Mouse (Mus musculus) right cerebral cortex, postnatal 36 days (tissue): Measurements from ENCODE around the gene Rreb1.
A peak's percentile ranks its signal among the peaks of the same experiment; 100 is the strongest.

ENCODE experiments used
- DNase-seq, 2 experiments: peaks; one replicate each; pipeline ENCODE4 v3.0.0; 2022; ENCODE audit warnings: low spot score in 2 of 2, mixed read lengths in 1 of 2

Rreb1 gene

DNA sequence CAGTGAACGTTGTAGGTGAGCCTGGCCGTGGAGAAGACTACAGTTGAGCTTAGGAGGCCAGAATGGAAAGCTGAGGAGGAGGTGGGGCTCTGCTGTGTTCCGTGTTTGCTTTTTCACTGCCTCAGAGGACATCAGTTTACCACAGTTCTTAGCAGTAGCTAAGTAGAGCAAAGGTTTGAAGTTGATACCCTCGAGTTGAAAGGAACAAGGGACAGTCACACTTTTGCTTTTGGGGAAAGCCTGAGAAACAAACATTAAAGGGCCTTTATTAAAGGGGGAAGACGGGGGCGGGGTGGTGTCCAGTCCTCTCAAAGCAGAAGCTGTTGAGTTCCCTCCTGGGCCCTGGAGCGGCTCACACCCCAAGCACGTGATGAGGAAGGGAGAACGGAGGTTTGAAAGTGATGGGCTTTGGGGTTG, 1.1 kb downstream of the Rreb1 start:
- no peak for DNase-seq

- no peak for DNase-seq
Observed at GRCm38 (mm10) chr13:37781557-37781956, 3.4 kb downstream of the Rreb1 start.

DNA sequence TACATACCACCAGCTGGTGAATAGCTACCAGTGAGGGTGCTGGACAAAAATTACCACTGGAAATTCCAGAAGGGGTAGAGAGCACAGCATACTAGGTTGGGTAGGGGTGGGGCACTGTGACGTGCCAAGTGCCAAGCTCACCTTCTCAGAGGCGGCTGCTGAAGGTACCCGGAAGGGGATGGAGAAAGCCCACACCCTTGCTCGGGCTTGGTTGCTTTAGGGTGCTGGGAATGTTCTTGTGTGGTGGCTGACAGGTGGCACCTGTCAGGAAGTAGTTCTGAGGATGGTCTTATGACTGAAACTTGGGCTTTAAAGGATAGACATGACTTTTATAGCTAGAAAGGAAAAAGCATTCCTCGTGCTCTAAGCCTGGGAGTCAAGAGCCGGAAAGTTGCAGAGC, 3.9 kb downstream of the Rreb1 start:
- DNase-seq, result no peak

- DNase-seq, result no peak
Observed at GRCm38 (mm10) chr13:37783676-37784075, 5.5 kb downstream of the Rreb1 start.

- no peak for DNase-seq
Observed at GRCm38 (mm10) chr13:37784226-37784625, 6.0 kb downstream of the Rreb1 start.

- no peak for DNase-seq
Observed at GRCm38 (mm10) chr13:37792739-37793336, 14.6 kb downstream of the Rreb1 start.

DNA sequence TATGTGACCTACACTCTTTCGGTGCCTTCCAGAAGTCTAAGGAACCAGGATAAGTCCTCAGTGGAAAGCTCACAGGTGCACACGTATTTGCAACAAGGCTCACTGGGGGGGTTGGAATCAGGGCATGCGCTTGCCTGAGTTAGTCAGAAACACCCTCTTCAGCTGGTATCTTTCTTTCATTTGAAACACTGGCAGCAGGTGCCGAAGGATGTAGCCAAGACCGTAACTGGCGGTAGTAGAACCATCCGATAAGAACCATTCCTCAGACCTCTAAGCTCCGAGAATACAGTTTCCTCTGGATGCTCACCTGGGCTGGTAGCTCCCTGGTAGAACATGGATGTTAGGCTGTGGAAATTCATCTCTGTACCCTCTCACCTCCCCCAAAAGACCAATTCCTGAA, 20.6 kb downstream of the Rreb1 start:
- no peak for DNase-seq

DNA sequence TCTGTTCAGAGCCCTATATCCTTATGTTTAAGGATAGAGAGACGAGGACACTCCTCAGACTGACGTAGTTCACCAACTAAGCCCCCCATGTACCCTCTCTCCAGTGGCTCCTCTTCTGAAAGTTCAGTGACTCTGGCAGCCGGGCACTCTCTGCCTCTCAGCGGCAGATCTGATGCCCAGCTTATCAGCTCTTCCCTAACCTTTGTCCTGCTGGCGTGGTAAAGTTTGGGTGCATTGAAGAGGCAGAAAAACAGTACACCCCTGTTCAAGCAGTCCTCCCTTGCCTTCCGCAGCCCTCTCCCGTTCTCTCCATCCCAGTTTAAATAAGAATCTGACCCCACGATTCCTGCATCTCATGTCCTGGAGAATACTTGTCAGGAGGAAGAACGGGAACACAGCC, 21.2 kb downstream of the Rreb1 start:
- no peak for DNase-seq

DNA sequence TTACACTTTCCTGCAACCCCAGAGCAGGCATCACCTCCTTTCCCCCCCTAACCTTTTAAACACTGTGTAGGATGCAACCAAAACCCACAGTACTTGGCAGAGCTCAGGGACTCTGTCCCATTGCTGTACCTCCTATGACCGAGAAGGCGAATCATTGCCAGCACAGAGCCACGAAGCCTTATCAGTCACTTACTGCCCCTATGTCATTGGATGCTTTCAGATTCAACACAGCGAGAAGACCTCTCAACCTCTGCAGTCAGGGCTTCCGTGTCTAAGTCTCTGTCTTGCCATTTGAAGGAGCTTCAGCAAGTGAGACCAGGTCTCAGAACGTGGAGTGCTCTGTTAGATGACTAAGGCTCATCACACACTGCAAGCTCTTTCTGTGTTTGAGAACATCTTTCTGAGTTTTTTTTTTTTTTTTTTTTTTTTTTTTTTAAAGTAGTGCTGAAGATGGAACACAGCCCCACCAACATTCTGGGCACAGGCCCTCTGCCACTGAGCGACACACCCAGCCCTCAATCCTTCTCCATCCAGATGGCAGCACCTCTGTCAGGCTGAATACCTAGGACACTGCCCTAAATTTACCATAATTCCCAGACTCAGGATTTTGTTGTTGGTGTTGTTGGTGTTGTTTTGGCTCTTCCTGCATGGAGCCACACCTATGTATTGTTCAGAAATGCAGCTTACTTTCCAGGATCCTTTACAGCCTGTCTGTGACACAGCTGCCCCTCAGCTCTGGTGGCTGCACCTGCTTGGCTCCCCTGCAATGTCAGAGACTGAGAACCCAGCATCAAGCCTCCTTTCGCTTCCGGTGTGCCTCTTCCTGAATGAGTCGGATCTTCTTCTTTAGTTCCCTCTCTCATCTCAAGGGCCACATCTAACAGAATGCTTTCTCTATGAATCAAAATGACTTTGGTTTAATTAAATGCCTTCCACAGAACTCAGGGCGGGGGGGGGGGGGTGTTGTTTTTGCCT, 23.2 kb downstream of the Rreb1 start:
- DNase-seq, result no peak

DNA sequence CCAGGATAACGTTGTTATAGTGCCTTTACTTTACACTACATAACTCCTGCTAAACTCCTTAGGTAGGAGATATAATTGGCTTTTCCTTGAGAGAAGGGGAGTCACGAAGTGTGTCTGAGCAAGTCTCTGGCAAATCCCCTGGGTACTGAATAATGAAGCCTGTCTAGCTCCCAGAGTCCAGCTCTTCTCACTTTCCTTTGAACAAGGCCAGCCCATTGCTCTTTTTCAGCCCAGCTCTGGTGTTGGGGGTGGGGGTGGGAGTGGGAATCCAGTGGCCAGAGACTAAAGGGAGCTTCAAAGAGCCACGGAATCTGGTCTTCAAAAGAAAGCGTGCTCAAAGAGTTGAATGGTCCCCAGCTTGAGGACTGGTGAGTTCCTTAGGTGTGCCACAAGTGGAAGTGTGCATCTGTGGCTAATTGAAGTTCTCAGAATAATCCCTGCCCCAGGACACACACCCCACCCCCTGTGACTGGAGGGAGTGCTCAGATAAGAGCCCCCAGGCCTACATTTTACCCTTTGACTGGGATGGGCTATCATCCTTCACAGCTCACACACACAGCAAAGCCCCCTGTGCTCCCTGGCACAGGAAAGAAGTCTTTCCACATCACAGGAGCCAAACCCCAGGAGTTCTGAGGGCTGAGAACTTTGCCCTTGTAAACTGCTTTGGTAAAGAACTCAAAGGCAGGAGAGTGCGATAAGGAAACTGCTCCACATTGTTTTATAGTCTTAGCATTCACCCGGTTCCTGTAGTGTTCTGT, 24.2 kb downstream of the Rreb1 start:
- no peak for DNase-seq

DNA sequence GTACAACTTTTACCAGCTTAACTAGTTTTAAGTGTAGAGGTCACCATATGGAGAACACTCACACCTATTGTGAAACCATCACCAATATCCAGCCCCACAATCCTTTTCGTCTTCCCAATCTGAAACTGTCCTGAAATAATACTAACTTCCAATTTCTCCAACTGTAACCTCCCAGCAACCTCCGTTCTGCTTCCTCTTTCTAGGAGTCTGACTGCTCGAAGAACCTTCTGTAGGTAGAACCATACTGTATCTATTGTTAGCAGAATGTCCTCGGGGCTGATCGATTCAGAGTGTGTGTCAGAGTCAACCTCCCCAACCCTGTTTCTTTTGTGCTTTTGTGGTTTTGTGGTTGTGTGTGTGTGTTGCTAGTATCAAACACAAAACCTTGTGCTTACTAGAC, 25.0 kb downstream of the Rreb1 start:
- DNase-seq, result no peak

GRCm38 (mm10) chr13:37804023-37804422, 25.8 kb downstream of the Rreb1 start:
- DNase-seq, result no peak

DNA sequence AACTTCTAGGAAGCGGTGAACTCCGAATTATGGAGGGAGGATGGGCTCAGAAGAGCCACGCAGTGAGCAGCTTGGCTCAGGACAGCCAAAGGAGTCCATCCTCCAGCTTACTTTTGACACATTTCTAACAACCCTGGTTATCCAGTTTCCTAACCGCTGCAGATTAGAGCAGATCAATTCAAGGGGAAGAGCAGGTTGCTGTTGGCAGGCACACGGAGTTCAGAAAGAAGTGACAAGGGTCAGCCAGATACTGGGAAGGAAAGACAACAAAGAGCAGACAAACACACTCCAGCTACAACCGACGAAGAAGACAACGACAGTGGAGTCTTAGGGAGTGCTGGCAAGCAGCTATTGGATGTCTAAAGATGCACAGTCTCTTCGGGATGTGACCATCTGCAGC, 36.8 kb downstream of the Rreb1 start:
- no peak for DNase-seq

- no peak for DNase-seq
Observed at GRCm38 (mm10) chr13:37816736-37817135, 38.5 kb downstream of the Rreb1 start.

DNA sequence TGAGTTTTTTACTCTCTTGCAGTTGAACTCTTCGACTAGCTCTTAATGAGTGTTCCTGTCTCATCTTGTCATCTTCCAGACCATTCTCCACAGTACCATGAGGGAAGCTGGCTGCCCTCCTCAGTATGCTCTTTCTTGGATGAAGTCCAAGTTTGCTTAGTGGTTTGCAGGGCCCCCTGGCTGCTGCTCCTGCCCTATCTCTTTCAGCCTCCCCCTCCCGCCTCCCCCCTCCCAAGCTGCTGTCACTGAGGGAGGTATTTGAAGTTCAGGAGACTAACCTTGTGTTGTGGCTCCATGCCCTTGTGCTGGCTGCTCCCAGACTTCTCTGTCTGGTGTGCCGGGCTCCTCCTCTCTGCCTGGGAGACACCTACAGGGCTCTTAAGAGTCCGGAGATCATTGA, 43.2 kb downstream of the Rreb1 start:
- no peak for DNase-seq

GRCm38 (mm10) chr13:37824331-37824920, 46.2 kb downstream of the Rreb1 start:
- DNase-seq, result no peak

- DNase-seq, result no peak
Observed at GRCm38 (mm10) chr13:37824956-37825645, 46.9 kb downstream of the Rreb1 start.

GRCm38 (mm10) chr13:37825646-37826280, 47.6 kb downstream of the Rreb1 start:
- peak; percentile 18 to 22 for DNase-seq

DNA sequence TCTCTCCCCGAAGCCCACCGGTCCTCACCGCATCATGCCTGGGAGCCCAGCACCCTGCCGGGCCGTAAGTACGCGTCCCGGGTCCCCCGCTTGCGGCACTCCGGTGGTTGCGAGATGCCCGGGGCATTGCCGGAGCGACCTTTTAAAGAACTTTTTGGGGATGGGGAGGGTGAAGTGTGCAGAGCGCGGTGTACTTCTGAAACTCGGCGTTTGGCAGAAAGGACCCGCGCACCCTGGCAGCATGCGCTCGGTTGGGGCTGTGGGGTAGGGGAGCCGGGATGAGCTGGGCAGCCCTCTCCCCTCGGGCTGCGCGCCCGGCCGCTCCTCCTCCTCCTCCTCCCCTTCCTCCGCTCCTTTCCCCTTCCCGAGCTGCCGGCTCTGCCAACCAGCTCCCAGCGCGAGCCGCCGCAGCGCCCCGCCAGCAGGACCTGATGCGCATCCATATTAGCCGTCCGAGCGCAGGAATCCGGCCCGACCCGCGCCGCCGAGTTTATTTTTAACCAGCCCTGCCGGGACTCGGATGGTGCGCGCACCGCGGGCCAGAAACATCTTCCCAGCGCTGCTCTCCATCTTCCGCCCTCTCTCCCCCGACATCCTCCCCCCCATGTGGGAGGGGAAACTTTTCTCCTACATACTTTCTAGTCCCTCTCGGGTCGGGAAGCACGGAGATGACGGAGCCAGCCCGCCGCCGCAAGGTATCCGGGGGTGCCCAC, 48.2 kb downstream of the Rreb1 start:
- DNase-seq, result peak; percentile 34 to 41

DNA sequence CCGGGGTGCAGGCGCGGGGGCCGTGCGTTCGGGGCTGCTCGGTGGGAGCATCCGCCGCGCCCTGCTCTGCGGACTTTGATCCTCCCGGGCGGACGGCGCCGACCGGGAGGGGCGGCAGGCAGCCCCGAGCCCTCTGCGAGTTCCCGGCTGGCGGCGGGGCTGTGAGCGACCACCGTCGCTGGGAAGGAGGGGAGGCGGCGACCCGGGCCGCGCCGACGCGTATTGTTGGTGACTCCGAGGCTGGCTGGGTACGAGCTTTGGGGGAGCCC, 48.7 kb downstream of the Rreb1 start:
- no peak for DNase-seq
